Mouse (Mus musculus) forebrain, postnatal 0 days (tissue): ENCODE data around the gene Gm17428. TPM values are rescaled to one million over a fixed set of nuclear protein-coding genes. Genes with fewer than 3 reads are reported as not detected.

Experiments
- ATAC-seq: fragments of 200-750 bp; cut with Nextera tagmentation; 2 replicates; pipeline ENCODE4 v1.8.0; 2017; ENCODE audit warnings: mild to moderate bottlenecking, moderate library complexity
- DNase-seq: peaks from one replicate; pipeline ENCODE4 v3.0.0-alpha.2; 2015
- H3K27ac ChIP-seq: fragments of 300-500 bp; sonication (generic); 2 replicates; pipeline ENCODE4 v1.5.1; 2014; ENCODE audit warnings: low read depth, mild to moderate bottlenecking, antibody characterized with exemption, low read length, moderate library complexity, mixed read lengths
- H3K27me3 ChIP-seq: fragments of 300-500 bp; sonication (generic); 2 replicates; pipeline ENCODE4 v1.6.1; 2014; ENCODE audit warnings: mild to moderate bottlenecking, low read length, mixed read lengths; ENCODE audit not compliant: insufficient read depth
- H3K36me3 ChIP-seq: fragments of 300-500 bp; sonication (generic); 2 replicates; pipeline ENCODE4 v1.6.1; 2014; ENCODE audit warnings: mild to moderate bottlenecking, moderate library complexity; ENCODE audit not compliant: insufficient read depth
- H3K4me1 ChIP-seq: fragments of 300-500 bp; sonication (generic); 2 replicates; pipeline ENCODE4 v1.6.1; 2014; ENCODE audit warnings: antibody characterized with exemption; ENCODE audit not compliant: insufficient read depth
- H3K4me2 ChIP-seq: fragments of 300-500 bp; sonication (generic); 2 replicates; pipeline ENCODE4 v1.6.1; 2014; ENCODE audit warnings: low read depth, mild to moderate bottlenecking, moderate library complexity
- H3K4me3 ChIP-seq: fragments of 300-500 bp; sonication (generic); 2 replicates; pipeline ENCODE4 v1.5.1; 2014; ENCODE audit warnings: low read depth, low read length, mixed read lengths
- H3K9ac ChIP-seq: fragments of 300-500 bp; sonication (generic); 2 replicates; pipeline ENCODE4 v1.6.1; 2014; ENCODE audit warnings: mild to moderate bottlenecking
- H3K9me3 ChIP-seq: fragments of 300-500 bp; sonication (generic); 2 replicates; pipeline ENCODE4 v1.6.1; 2016; ENCODE audit warnings: low read length
- CTCF ChIP-seq: sonication (generic); IDR thresholded peaks from 2 replicates; pipeline ENCODE4 v1.5.1; 2016; ENCODE audit warnings: antibody characterized with exemption, control low read depth, low read depth
- WGBS: fragments of 180-500 bp; shearing (Covaris S2); extraction: QIAGEN DNeasy Blood & Tissue Kit; methylation state at CpG from one replicate; pipeline ENCODE4 v1.1.7; 2014; 5-methylcytosine and 5-hydroxymethylcytosine counted together
- polyA plus RNA-seq: library from polyadenylated mRNA; unstranded; fragments of >200 nt; fragmentation: Nextera tagmentation; extraction: Ambion mirVana; gene quantifications from 2 replicates; pipeline ENCODE4 v1.2.1, GENCODE M21; 2015
- total RNA-seq: library from RNA; depleted of rRNA; stranded (reverse); fragments of >200 nt; gene quantifications from 2 replicates; pipeline ENCODE4 v1.2.3, GENCODE M21; 2014

Gene Gm17428
- total and polyA plus RNA-seq, 2 experiments from 2014 or later = not detected

- no peak overlapping the region for H3K4me2 ChIP-seq
- 89% methylated on average over 16 of the region's 16 CpGs for WGBS
Observed at GRCm38 (mm10) chr14:54937361-54938182, 39.2 kb upstream of the Gm17428 start.

GRCm38 (mm10) chr14:54938431-54939219 is 38.1 kb upstream of the Gm17428 start:
- 81% methylated on average over 15 of the region's 15 CpGs for WGBS

More at GRCm38 (mm10) chr14:54937361-54938182, 39.2 kb upstream of the Gm17428 start:
- no peaks in the 10 kb centered on the region for H3K4me1 ChIP-seq
- H3K4me3 ChIP-seq = no peak overlapping the region
- no peaks in the 10 kb centered on the region for H3K9me3 ChIP-seq
- no peak for DNase-seq
- ATAC-seq = no peak
- no peak for TF ChIP-seq CTCF
- H3K27ac ChIP-seq = no peak overlapping the region
- H3K27me3 ChIP-seq = no peaks in the 10 kb centered on the region
- H3K9ac ChIP-seq = no peak overlapping the region
- no peaks in the 10 kb centered on the region for H3K36me3 ChIP-seq

GRCm38 (mm10) chr14:54939434-54940175 is 37.1 kb upstream of the Gm17428 start:
- H3K36me3 ChIP-seq = no peaks in the 10 kb centered on the region
- H3K27me3 ChIP-seq = no peaks in the 10 kb centered on the region
- no peak overlapping the region for H3K9ac ChIP-seq
- TF ChIP-seq CTCF = peak; percentile 70
- 56% methylated on average over 12 of the region's 12 CpGs for WGBS
- no peaks in the 10 kb centered on the region for H3K4me1 ChIP-seq
- H3K9me3 ChIP-seq = no peaks in the 10 kb centered on the region
- H3K4me2 ChIP-seq = no peak overlapping the region
- DNase-seq (peak; percentile 39), ATAC-seq (no peak)
- no peak overlapping the region for H3K27ac ChIP-seq
- H3K4me3 ChIP-seq = no peak overlapping the region

More at GRCm38 (mm10) chr14:54938431-54939219, 38.1 kb upstream of the Gm17428 start:
- Histone ChIP-seq H3K4me1 (no peaks in the 10 kb centered on the region), H3K36me3 (no peaks in the 10 kb centered on the region), H3K4me3 (no peak overlapping the region), H3K4me2 (no peak overlapping the region), H3K27ac (no peak overlapping the region), H3K27me3 (no peaks in the 10 kb centered on the region), H3K9me3 (no peaks in the 10 kb centered on the region), H3K9ac (no peak overlapping the region)
- no peak for TF ChIP-seq CTCF
- no peak for ATAC-seq
- no peak for DNase-seq

GRCm38 (mm10) chr14:54940176-54940530 is 36.6 kb upstream of the Gm17428 start:
- Histone ChIP-seq H3K36me3 (no peaks in the 10 kb centered on the region), H3K9ac (no peak overlapping the region), H3K9me3 (no peaks in the 10 kb centered on the region), H3K4me2 (no peak overlapping the region), H3K27me3 (no peaks in the 10 kb centered on the region), H3K4me3 (no peak overlapping the region), H3K27ac (no peak overlapping the region), H3K4me1 (no peaks in the 10 kb centered on the region)
- no peak for TF ChIP-seq CTCF
- WGBS = 85% methylated on average over 3 of the region's 3 CpGs
- no peak for ATAC-seq
- no peak for DNase-seq

GRCm38 (mm10) chr14:54941024-54941978 is 35.4 kb upstream of the Gm17428 start:
- H3K36me3 ChIP-seq = no peaks in the 10 kb centered on the region
- no peaks in the 10 kb centered on the region for H3K9me3 ChIP-seq
- no peak overlapping the region for H3K4me3 ChIP-seq
- no peak for TF ChIP-seq CTCF
- H3K9ac ChIP-seq = no peak overlapping the region
- ATAC-seq = no peak
- no peak overlapping the region for H3K27ac ChIP-seq
- 59% methylated on average over 13 of the region's 13 CpGs for WGBS
- no peaks in the 10 kb centered on the region for H3K4me1 ChIP-seq
- DNase-seq = no peak
- no peak overlapping the region for H3K4me2 ChIP-seq
- H3K27me3 ChIP-seq = no peaks in the 10 kb centered on the region

GRCm38 (mm10) chr14:54942479-54942878 is 34.3 kb upstream of the Gm17428 start:
- Histone ChIP-seq H3K27me3 (no peaks in the 10 kb centered on the region), H3K9ac (no peak overlapping the region), H3K9me3 (no peaks in the 10 kb centered on the region), H3K27ac (no peak overlapping the region), H3K4me1 (no peaks in the 10 kb centered on the region), H3K4me2 (no peak overlapping the region), H3K4me3 (no peak overlapping the region), H3K36me3 (no peaks in the 10 kb centered on the region)
- no peak for DNase-seq
- 86% methylated on average over 8 of the region's 8 CpGs for WGBS
- ATAC-seq = no peak
- no peak for TF ChIP-seq CTCF
